Mouse (Mus musculus): ENCODE data around the gene Fads6. TPM values are rescaled to one million over a fixed set of nuclear protein-coding genes. Genes with fewer than 3 reads are reported as not detected.

Fads6 gene
- total RNA-seq, 1 experiment from 2014 or later, result 0.73 TPM

DNA sequence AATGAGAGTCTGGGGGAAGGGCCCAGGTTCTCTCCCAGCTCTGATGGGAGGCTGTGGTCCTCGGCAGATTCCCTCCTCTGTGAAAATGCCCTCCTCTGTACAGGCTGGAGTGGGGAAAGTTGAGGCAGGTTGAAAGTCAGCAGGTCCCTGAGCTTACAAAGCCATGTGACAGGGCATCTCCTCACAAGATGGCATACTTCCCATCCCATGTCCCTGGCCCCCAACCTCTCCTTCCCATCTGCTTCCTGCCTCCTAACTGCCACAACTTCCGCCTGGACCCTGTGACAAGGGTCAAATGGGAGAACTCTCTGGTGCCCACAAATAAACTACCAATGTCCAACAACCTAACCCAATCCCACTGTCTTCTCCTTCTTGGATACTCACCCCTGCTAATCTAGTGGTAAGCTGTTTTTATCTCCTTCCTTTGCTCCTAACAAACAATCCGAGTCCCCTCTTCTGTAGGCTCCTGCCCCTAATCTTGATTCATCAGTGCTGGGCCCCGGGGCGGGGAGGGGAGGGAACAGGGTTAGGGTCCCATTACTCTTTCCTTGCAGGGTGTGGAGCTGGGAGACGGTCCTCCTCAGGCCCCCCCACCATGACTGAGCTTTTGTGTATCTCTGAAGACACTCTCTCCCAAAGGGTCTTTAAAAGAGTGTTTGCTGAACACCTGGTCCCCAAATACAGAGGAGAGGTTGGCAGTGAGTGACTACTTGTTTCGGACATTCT lies 33.2 kb downstream of the Fads6 start:
- no peak for ATAC-seq (replicated peaks; ENCODE audit: low read depth, poor library complexity, severe bottlenecking)

DNA sequence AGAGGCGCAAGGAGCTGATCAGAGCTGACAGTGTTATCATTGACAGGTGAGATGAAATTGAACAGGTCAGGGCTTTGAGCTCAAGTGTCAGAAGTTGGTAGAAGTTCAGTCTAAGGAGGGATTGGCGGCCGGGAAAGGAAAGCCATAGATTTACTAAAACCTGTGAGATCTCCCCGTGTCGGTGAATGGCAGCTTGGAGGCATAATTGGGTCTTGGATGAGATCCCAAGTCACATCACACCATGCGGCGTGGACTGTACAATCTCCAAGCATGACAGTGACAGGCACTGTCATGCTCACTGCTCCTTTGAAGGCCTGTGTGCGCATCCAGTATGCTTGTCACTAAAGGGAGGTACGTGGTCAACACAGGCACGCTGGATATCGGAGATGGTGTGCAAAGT lies 34.5 kb downstream of the Fads6 start:
- no peak for ATAC-seq (replicated peaks; ENCODE audit: low read depth, poor library complexity, severe bottlenecking)

DNA sequence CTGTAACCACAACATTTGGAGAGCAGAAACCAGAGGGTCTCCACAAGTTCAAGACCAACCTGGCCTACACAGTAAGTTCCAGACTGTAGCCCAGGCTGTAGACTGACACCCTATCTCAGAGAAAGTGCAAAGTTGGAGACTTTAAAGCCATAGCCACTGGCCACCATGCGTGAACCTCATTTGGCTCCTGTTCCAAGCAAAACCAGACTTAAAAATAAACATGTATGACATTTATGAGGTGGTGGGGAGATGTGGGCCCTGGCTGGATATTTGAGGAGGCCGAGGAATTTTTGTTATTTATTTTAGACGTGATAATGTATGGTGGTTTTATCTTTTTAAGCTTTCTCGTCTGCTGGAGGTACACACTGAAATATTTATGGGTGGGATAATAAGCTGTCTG lies 38.3 kb downstream of the Fads6 start:
- no peak for ATAC-seq (replicated peaks; ENCODE audit: low read depth, poor library complexity, severe bottlenecking)

DNA sequence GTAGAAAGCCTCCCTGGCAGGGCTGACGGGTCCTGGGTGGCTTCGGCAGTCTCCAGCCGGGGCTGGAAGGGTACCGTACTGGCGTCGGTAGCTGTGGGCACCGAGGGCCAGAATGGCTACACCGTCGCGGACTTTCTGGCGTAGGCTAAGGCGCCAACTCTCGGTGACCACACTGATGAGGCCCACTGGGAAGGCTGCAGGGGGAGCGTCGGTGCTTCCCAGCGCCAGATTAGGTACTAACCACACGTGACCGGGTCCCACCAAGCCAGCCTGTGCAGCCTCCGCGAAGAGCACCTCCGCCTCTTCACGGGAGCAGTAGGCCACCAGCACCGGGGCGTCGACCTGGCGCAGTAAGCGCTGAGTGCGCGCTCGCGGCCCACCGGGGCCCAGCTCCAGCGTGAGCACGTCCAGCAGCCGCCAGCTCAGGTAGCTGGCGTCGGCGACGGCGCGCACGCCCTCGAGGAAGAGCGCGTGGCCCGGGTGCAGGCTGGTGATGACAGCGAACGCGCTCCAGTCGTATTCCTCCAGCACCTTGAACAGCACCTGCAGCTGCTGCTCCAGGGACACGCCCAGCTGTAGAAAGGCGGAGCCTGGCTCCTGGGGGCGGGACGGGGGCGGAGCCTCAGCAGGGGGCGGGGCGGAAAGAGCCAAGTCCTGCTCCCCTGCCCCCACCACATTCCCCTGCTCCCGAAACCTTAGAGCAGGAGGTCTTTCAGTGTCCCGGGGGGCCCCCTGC lies 39.5 kb downstream of the Fads6 start:
- peak; percentile 46; the same call in 1 of the 2 replicates for ATAC-seq (replicated peaks; ENCODE audit: low read depth, poor library complexity, severe bottlenecking)

DNA sequence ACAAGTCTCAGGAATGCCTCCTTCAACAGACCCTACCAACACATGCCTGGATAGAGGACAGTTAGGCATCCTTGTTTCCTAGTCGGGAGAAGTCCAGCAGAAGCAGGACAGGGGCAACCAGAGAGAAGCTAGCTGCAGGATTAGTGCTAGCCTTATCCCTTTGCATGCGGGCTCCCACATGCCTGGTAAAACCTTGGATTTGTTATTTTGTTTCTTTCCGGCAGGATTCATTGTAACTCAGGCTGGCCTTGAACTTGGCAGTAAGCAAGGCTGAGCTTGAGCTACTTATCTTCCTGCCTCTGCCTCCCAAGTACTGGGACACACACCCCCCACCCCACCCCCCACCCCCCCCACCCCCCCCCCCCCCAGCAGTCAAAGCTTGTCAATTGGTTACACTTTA lies 46.2 kb downstream of the Fads6 start:
- no peak for ATAC-seq (replicated peaks; ENCODE audit: low read depth, poor library complexity, severe bottlenecking)

DNA sequence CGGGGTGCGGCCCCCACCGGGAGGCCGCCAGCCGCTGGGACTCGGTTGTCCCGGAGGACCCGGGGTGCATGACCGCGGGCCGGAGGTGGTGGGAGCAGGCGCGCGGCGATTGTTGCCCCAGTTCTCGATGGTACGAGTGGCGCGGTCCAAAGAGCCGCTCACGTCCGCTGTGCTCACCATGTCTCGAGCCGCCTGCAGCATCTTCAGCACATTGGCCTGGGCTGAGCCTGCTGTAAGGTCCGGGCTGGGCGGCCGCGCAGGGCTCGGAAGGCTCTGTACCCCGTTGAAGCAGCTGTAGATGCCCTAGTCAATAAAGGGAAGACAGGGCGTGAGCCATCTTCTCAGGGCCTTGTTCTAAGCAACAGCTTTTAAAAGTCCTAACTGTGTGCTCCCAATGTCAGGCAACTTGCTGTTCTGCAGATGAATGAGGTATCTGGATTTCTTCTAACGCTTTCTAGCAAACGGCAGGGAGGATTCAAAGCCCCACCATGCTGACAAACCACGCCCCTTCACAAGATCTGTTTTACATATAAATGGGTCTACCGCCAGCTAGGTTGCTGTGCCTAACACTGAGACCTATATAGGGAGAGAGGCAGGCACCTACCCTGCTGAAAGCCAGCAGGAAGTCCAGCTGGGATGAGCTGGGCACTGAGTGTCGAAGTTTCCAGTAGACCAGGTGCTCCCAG lies 46.9 kb downstream of the Fads6 start:
- no peak for ATAC-seq (replicated peaks; ENCODE audit: low read depth, poor library complexity, severe bottlenecking)

DNA sequence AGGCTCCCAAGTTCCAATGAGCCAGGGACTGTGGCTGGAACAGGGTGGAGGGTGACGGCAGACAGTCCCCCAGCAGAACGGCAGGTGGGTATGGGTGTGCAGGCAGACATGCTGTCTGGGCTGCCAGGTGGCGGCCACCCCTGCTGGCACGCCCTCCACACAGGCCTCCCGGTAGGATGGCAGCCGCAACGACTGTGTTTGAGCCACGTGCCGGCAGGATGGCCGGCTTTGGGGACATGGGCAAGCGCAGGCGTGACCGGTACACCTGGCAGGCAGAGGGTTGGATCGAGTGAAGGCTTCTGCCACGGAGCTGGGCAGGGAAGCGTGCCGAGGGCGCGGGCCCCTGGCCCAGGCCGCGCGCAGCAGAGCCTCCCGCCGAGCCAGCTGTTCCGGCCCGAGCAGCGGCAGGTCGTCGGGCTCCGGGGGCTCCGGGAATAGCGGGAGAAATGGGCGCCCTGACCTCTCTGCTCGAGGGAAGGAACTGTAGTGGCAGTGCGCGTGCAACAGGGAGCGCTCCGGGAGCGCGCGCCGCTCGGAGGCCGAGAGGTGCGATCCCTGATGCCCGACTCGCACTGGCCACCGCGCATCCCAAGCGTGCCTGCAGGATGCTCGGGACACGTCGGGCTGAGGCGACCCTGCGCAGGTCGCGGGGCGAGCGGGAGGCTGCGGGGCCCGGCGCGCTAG lies 47.6 kb downstream of the Fads6 start:
- no peak for ATAC-seq (replicated peaks; ENCODE audit: low read depth, poor library complexity, severe bottlenecking)

DNA sequence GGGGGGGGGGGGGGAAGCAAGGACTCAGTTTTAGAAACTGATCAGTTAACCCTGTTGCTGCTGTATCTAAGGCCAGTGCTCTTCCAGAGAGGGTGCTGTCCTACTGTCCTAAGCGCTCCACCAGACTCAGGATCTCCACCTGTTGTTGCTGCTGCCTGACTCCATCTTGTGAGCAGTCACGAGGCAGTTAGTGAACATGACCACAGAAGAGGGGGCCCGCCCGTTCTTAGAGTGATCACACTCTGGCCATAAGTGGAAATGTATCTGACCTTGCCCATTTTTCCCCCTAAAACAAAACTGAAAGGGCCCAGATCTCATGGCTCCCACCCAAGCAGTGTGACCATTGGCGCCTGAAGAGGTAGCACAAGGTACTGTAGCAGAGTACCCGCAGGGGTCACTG lies 49.5 kb downstream of the Fads6 start:
- ATAC-seq (replicated peaks; ENCODE audit: low read depth, poor library complexity, severe bottlenecking), result no peak

DNA sequence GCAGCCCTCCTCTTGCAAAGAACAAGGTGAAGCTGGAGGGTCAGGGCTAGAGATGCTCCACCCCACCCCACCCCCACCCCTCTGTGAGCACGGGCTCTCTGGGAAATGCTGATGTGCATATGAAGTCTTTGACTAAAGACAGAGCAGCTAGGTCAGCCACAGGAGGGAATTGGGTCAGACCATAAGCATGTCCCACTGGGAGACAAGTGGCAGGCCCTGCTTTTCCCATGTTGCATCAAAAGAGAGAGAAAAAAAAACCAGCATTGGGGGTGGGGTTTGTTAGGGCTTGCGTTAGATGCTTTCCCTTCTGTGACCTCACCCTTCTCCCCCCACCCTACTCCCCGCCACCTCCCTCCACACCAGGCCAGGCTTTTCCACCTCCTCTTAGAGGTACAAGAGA lies 50.2 kb downstream of the Fads6 start:
- no peak for ATAC-seq (replicated peaks; ENCODE audit: low read depth, poor library complexity, severe bottlenecking)

DNA sequence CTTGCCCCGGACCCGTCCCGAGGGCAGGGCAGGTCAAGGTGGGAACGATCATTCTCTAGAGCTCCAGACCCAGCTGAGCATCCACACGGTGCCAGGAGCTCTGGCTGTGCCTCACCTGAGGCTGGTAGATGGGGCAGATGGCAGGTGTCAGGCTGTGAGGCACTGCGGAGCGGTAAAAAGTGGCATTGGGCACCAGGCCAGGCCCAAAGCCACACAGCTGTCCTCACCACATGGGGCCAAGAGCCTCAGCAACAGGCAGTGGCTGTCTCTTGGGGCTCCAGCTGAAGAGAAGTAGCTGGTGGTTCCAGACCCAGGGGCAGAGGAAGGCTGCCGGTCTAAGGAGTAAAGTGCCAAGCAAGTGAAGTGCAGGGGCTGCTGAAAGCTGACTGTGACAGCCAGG lies 51.1 kb downstream of the Fads6 start:
- ATAC-seq (replicated peaks; ENCODE audit: low read depth, poor library complexity, severe bottlenecking), result peak; percentile 10; the same call in 1 of the 2 replicates

DNA sequence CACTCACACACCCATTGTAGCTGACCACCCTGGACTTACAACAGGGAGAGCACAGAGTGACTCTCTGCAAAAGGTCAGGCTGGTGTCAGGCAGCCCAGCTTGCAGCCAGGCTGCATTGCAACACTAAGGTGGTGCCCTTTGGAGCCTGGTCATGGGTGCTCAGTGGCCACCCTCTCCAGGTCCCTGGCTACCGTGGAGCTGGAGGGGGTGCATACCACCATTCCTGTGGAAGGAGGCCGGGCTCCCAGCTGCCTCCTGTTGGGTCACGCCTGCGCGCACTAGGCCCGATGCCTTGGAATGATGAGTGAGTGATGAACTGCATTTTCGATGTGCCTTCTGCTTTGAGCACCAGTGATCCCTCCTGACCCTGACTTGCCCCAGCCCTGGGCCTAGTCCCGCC lies 52.6 kb downstream of the Fads6 start:
- ATAC-seq (replicated peaks; ENCODE audit: low read depth, poor library complexity, severe bottlenecking), result no peak

DNA sequence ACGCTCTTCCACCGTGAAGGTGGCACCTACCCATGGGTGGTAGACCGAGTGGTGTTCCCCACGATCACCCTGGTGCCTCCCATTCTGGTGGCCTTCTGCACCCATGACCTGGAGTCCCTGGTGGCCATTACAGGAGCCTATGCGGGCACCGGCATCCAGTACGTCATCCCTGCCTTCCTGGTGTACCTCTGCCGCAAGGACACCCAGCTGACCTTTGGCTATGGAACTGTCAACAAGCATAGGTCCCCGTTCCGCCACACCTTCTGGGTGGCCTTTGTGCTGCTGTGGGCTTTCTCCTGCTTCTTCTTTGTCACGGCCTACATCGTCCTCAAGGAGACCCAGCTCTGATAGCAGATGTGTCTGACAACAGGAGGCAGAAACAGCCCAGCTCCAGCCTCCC lies 53.7 kb downstream of the Fads6 start:
- no peak for ATAC-seq (replicated peaks; ENCODE audit: low read depth, poor library complexity, severe bottlenecking)

DNA sequence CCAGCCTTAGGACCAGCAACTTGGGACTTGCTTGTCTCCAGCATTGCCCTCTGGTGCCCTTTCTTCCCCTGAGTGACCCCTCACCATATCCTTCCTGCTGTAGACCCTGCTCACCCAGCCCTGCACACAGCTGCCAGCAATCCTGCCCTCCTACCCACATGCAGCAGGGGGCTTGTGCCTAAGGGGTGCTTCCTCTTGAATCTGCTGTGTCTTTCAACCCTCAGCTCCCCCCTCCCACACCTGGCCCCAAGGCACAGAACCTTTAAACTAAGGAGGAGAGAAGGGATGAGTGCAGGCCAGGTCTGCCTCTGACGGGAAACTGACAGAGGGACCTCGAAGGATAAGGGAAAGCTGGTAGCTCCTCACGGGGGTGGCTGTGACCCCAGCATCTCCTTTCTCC lies 54.7 kb downstream of the Fads6 start:
- ATAC-seq (replicated peaks; ENCODE audit: low read depth, poor library complexity, severe bottlenecking), result no peak

DNA sequence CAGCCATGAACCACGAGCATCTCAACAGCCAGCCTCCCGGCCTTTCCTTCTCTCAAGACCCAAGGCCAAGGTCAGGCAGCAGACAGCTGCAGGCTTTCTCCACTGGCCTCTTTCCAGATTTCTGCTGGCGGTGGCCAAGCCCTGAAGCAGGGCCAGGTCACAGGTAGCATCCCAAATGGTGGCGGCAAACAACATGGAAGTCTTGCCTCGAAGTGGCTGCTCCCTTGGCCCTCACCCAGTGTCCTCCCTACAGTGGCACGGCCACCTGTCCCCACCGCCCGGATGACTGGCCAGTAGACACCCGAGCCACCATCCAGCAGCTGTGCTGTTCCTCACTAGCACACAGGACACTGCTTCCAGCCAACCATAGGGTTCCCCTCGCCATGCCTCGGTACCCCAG lies 56.1 kb downstream of the Fads6 start:
- ATAC-seq (replicated peaks; ENCODE audit: low read depth, poor library complexity, severe bottlenecking), result no peak

DNA sequence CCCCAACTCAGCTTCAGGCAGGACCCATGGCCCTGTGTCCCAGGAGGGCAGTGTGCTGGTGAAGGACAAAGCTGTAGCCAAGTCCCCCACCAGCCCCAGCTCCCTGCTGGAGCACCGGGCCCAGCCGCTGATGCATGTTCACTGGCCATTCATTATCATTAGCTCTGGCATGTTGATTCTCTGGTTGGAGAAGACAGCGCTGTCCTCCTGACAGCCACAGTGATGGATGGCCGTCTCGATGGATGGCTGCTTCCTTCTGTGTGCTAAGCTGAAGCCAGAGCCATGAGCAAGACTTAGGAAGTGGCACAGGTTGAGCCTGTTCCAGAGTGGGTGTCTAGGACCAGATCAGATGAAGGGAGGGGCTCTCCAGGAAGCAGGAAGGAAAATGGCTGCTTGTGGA lies 60.9 kb downstream of the Fads6 start:
- no peak for ATAC-seq (replicated peaks; ENCODE audit: low read depth, poor library complexity, severe bottlenecking)

DNA sequence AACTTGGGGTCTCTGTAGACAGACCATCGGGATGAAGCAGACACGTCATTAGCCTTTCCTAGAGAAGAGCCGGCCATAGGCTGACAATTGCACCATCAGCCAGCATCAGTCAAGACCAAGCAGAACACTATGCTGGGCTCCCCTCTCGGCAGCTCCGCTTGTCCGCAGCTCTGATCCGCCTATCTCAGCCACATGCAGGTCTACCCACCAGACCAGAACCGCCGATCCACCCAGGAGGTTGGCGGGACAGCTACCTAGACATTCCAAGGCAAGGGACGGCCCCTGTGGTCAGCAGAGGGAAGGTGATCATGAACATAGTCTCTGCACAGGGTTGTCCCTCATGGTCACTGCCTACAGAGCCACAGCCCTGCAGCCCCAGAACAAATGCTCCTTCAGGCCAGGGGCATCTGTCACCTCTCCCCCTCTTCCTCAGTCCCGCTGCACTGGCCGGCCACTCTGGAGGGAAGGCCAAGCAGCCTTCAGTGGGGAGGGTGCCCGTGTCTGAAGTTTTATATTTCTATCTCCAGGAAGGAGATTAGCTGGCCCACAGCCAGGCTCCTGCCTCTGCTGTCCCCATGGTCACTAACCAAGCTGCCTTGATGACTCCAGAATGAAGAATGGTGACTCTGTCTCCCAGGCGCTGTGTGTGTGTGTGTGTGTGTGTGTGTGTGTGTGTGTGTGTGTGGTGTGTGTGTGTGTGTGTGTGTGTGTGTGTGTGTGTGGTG lies 63.0 kb downstream of the Fads6 start:
- ATAC-seq (replicated peaks; ENCODE audit: low read depth, poor library complexity, severe bottlenecking), result no peak

DNA sequence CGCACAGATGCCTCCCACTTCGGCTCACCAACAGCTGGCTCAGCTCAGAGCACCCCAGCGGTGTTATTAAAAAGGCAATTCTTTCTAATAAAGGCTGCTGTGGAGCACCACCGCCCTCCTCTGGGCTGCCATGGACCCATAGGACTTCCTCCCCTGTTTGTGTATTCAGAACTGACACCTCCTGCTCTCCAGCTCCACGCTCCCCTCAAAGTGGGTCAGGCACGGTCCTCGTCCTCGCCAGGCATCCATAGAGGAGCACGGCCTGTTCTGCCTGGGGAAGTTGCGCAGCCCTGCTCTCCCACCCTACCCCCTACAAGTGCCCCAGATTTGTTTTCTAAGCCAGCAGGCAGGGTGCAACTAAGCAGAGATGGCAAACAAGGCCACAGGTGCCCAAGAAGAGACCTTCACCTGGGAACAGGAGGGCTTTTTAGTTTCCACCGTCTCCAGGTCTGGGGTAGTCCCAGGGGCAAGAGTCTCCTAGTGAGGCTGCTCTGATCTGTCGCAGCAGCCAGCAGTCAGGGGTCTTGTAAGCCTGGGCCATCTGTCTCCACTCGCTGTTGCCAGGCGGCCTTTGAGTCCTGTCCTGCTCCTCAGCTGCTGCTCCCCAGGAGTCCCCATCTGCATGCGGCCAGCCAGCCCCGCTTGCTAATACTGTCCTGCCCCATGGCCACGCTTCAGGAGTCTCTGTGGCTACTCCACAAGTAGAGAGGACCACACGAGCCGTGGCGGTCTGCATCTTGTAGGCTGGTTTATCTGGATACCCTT lies 63.8 kb downstream of the Fads6 start:
- ATAC-seq (replicated peaks; ENCODE audit: low read depth, poor library complexity, severe bottlenecking), result no peak

DNA sequence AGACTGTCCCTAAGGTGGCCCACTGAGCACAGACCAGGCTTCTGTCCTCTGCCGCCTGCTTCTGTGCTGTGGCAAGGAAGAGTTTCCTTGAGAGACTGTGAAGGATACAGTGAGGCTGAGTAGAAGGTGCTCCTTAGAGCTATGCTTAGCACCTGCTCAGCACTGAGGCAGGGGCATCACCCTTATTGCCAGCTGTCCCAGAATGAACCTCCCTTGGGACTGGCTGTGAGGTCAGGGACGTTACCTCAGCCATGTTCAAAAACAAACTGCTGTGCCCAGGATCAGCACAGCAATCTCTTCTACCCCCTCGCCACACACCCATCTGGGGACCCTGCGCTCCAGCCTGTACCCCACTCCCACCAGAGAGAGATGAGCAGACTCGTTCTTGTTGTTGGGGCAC lies 64.6 kb downstream of the Fads6 start:
- no peak for ATAC-seq (replicated peaks; ENCODE audit: low read depth, poor library complexity, severe bottlenecking)

DNA sequence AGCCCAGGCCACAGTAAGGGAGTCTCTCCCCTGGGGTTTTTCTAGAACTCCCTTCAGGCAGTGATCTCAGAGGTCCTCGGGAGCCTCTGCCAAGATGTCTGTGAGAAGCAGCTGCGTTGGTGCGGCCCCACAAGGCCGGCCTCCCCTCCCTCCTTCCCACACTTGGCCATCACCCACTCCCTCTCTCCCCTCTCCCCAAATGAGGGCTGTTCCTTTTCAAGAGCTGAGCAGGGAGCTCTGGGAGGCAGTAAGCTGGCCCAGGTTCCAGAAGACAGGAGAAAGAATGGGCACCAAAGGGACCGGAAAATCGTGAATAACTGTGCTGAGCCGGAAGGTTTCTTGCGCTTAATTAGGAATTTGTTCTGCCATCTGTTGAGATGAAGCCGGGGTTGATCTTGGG lies 65.5 kb downstream of the Fads6 start:
- ATAC-seq (replicated peaks; ENCODE audit: low read depth, poor library complexity, severe bottlenecking), result 0 out of 2 replicates have a peak, but pooled peaks have one; percentile 3
